Mouse (Mus musculus): ENCODE data around the gene Olfr972. TPM values are rescaled to one million over a fixed set of nuclear protein-coding genes. Genes with fewer than 3 reads are reported as not detected.
"Not testable (repeated sequence)": the region's sequence is repeated elsewhere in the genome, so short reads cannot be mapped to it uniquely, and the experiment has no call there.

Olfr972 gene
- polyA plus RNA-seq (2015; fragmentation: Nextera tagmentation; extraction: Ambion mirVana): not detected in 2 replicates

DNA sequence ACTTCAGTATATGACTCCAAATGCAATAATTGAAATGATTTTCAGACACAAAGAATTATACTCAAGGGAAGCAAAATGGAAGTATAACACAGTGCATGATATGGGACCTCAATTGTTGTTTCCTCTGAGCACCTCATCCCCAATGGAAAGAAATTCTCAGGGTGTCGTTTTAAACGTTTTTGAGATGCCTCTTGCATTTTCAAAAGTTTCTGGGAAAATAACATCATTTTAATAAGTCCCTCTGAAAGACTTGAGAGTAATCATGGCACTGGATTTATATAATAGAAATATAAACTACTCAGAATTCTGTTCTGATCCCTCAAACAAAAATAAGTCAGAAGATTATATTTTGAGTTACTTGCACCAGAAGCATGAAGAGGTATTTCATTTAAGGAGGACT is at the start of gene Olfr972:
Gene Olfr972, plus strand, starts transcription at position 301 of the 400 bp plus-strand sequence.
- whole genome bisulfite sequencing: 67% methylated on average over 2 of the region's 2 CpGs
- H3K27ac ChIP-seq: no peak within 1 kb of the TSS
- no peaks in the 10 kb centered on the region for H3K27me3 ChIP-seq
- no peaks in the 10 kb centered on the region for H3K36me3 ChIP-seq
- H3K4me1 ChIP-seq: no peaks in the 10 kb centered on the region
- H3K4me3 ChIP-seq: no peak within 1 kb of the TSS
- H3K4me2 ChIP-seq (replicated peaks): no peak within 1 kb of the TSS
- no peak within 1 kb of the TSS for H3K9ac ChIP-seq
- no peak for ATAC-seq (ENCODE audit: low FRiP score, low read depth)
- H3K9me3 ChIP-seq: no peaks in the 10 kb centered on the region

DNA sequence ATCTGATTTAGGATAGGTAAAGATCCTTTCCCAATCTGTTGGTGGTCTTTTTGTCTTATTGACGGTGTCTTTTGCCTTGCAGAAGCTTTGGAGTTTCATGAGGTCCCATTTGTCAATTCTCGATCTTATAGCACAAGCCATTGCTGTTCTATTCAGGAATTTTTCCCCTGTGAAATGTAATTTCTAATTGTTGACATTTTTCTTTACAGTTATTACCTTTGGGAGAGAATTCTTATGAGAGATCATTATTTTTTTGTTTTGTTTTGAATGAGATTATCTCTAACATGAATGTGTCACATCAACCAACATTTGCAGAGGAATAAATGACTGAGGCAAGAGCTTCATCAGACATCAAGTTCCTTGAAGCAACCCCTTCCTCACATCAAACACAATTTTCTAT is 29.6 kb upstream of the Olfr972 start, which contains the start of gene Olfr971:
Gene Olfr971, plus strand, starts transcription at position 301 of the 400 bp plus-strand sequence.
- H3K27me3 ChIP-seq; H3K9ac ChIP-seq; H3K4me3 ChIP-seq; H3K9me3 ChIP-seq; ATAC-seq (ENCODE audit: low FRiP score, low read depth); H3K4me2 ChIP-seq (replicated peaks); H3K27ac ChIP-seq; H3K4me1 ChIP-seq; H3K36me3 ChIP-seq: not testable (repeated sequence)
- 83% methylated on average over 2 of the region's 2 CpGs for whole genome bisulfite sequencing

DNA sequence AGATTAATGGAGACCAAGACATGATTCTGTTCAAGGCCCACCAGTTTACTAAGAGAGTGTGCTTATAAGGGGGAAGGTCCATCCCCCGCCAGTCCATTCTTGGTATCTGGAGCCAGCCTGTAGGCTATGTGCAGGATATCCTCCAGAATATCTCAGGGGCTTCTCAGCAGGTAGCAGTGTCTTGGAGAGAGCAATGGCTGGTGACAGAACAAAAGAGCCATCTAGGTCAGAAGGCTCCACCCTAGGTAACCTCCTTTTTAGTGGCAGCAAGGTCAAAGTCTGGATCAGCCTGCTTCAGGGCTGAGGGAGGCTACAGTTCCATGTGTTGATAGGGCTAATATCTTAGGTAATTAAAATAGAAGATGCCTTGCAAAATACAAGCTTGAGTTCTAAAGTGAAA is 5.8 kb downstream of the Olfr972 start:
- H3K9ac ChIP-seq; H3K4me2 ChIP-seq (replicated peaks); H3K27me3 ChIP-seq; H3K4me3 ChIP-seq; H3K36me3 ChIP-seq; H3K27ac ChIP-seq; H3K9me3 ChIP-seq; ATAC-seq (ENCODE audit: low FRiP score, low read depth); H3K4me1 ChIP-seq: not testable (repeated sequence)
- WGBS: 69% methylated on average over 1 of the region's 1 CpGs

DNA sequence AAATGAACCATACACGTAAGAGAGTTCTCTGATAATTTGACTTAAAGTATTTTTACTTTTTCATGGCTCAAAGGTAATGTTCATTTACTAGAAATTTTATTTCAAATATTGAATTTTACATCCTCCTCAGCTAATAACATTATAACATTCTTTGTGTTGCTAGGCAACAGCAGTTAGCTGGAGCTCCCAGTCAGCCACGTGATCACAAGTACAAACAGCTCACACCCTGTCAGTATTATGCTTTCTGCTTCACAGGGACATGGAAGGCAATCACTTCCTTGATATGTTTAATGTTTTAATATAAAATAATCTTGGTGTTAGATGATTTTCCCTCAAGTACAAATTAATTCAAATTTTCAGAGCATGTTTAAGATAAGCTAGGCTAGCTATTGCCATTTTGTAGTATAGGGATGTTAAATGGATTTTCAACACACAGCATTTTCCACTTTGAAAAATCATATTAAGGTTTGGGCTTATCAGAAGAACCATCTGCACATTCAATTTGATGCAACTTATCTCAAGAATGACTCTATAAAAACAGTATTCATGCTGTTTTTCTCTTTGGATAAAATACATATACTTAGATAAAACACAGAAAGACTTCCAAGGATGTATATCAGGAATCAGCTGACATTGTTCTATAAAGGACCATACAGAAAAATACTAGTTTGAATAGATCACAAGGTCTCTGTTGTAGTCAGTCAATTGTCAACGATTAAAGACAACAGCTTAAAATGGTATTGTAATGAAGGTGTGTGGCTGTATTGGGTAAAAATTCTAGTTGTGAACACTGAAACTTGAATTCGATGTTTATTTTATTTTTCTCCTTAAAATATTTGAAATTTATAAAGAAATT is 11.5 kb downstream of the Olfr972 start:
- not testable (repeated sequence) for H3K27ac ChIP-seq; H3K9me3 ChIP-seq; H3K4me1 ChIP-seq; ATAC-seq (ENCODE audit: low FRiP score, low read depth); H3K36me3 ChIP-seq; H3K4me2 ChIP-seq (replicated peaks); H3K27me3 ChIP-seq; H3K9ac ChIP-seq; H3K4me3 ChIP-seq
- WGBS: no CpG with 5 or more reads among the region's 4 CpGs

DNA sequence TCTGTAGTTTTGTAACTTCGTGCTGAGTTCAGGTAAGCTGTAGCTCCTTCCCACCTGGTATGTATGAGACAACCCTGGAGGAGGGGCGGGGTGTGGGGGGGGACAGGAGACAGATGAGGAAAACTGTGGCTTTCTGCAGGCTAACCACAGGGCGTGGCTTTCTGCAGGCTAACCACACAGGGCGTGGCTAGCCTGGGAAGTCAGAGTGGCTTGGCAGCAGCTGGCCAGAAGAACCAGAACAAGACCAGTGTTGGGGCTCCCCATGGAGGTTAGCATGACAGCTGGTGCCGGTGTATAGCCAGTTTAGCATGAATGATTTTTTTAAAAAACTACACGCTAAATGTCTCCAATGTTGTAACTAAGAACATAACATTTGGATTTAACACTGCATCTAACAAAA is 38.9 kb downstream of the Olfr972 start:
- WGBS: 78% methylated on average over 6 of the region's 6 CpGs
- Histone ChIP-seq H3K27ac (no peak overlapping the region), H3K9me3 (no peaks in the 10 kb centered on the region), H3K4me1 (no peaks in the 10 kb centered on the region), H3K27me3 (no peaks in the 10 kb centered on the region), H3K4me3 (no peak overlapping the region), H3K4me2 (replicated peaks) (no peak overlapping the region), H3K9ac (no peak overlapping the region), H3K36me3 (no peaks in the 10 kb centered on the region)
- ATAC-seq (ENCODE audit: low FRiP score, low read depth): no peak

DNA sequence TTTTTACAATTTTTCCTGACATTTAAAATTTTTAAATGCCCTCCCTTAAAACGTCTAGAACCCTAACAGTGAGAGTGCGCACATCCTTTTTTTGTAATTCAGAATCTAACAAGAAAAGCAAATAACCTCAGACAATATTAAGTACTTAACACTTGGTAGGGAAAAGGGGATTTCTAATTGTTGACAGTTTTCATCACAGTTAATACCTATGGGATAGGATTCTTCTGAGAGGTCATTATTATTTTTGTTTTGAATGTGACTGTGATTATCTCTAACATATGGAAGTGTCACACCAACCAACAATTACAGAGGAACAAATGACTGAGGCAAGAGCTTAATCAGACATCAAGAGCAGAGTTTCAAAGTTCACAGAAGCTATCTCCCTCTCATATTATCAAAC is 40.8 kb downstream of the Olfr972 start, which contains the start of gene Olfr229:
Gene Olfr229, plus strand, starts transcription at position 301 of the 400 bp plus-strand sequence.
- Histone ChIP-seq H3K4me2 (replicated peaks) (no peak within 1 kb of the TSS), H3K27ac (no peak within 1 kb of the TSS), H3K27me3 (no peaks in the 10 kb centered on the region), H3K9me3 (no peaks in the 10 kb centered on the region), H3K9ac (no peak within 1 kb of the TSS), H3K36me3 (no peaks in the 10 kb centered on the region), H3K4me1 (no peaks in the 10 kb centered on the region), H3K4me3 (no peak within 1 kb of the TSS)
- 67% methylated on average over 2 of the region's 2 CpGs for WGBS
- ATAC-seq (ENCODE audit: low FRiP score, low read depth): no peak

DNA sequence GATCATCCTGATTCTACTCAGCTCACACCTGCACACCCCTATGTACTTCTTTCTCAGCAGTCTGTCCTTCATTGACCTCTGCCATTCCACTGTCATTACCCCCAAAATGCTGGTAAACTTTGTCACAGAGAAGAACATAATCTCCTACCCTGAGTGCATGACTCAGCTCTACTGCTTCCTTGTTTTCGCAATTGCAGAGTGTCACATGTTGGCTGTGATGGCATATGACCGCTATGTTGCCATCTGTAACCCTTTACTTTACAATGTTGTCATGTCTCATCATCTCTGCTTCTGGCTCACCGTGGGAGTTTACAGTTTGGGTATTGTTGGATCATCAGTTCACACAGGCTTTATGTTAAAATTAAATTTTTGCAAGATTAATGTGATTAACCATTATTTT is 43.7 kb downstream of the Olfr972 start:
- Histone ChIP-seq H3K9ac (no peak overlapping the region), H3K36me3 (no peaks in the 10 kb centered on the region), H3K4me2 (replicated peaks) (no peak overlapping the region), H3K4me3 (no peak overlapping the region), H3K27ac (no peak overlapping the region), H3K27me3 (no peaks in the 10 kb centered on the region), H3K4me1 (no peaks in the 10 kb centered on the region), H3K9me3 (no peaks in the 10 kb centered on the region)
- 89% methylated on average over 3 of the region's 3 CpGs for WGBS
- ATAC-seq (ENCODE audit: low FRiP score, low read depth): no peak

Other genes starting within 250 kb of the Olfr972 start
- gene Olfr960, start 245.0 kb upstream of the Olfr972 start, polyA plus RNA-seq (2015; fragmentation: Nextera tagmentation; extraction: Ambion mirVana): not detected in 2 replicates
- not detected in 2 replicates for gene Olfr961, start 221.3 kb upstream of the Olfr972 start, polyA plus RNA-seq (2015; fragmentation: Nextera tagmentation; extraction: Ambion mirVana)
- not detected in 2 replicates for gene Olfr963, start 199.2 kb upstream of the Olfr972 start, polyA plus RNA-seq (2015; fragmentation: Nextera tagmentation; extraction: Ambion mirVana)
- gene Olfr149, start 159.3 kb upstream of the Olfr972 start, polyA plus RNA-seq (2015; fragmentation: Nextera tagmentation; extraction: Ambion mirVana): not detected in 2 replicates
- not detected in 2 replicates for gene Olfr965, start 155.1 kb upstream of the Olfr972 start, polyA plus RNA-seq (2015; fragmentation: Nextera tagmentation; extraction: Ambion mirVana)
- gene Olfr150, start 135.4 kb upstream of the Olfr972 start, polyA plus RNA-seq (2015; fragmentation: Nextera tagmentation; extraction: Ambion mirVana): not detected in 2 replicates
- not detected in 2 replicates for gene Olfr967, start 120.2 kb upstream of the Olfr972 start, polyA plus RNA-seq (2015; fragmentation: Nextera tagmentation; extraction: Ambion mirVana)
- not detected in 2 replicates for gene Olfr968, start 83.2 kb upstream of the Olfr972 start, polyA plus RNA-seq (2015; fragmentation: Nextera tagmentation; extraction: Ambion mirVana)
- gene Olfr969, start 75.5 kb upstream of the Olfr972 start, polyA plus RNA-seq (2015; fragmentation: Nextera tagmentation; extraction: Ambion mirVana): not detected in 2 replicates
- not detected in 2 replicates for gene Olfr970, start 57.6 kb upstream of the Olfr972 start, polyA plus RNA-seq (2015; fragmentation: Nextera tagmentation; extraction: Ambion mirVana)
- not detected in 2 replicates for gene Olfr971, start 29.5 kb upstream of the Olfr972 start, polyA plus RNA-seq (2015; fragmentation: Nextera tagmentation; extraction: Ambion mirVana)
- gene Olfr229, start 40.9 kb downstream of the Olfr972 start, polyA plus RNA-seq (2015; fragmentation: Nextera tagmentation; extraction: Ambion mirVana): not detected in 2 replicates
- gene Olfr974, start 71.1 kb downstream of the Olfr972 start, polyA plus RNA-seq (2015; fragmentation: Nextera tagmentation; extraction: Ambion mirVana): not detected in 2 replicates
- gene Olfr975, start 85.6 kb downstream of the Olfr972 start, polyA plus RNA-seq (2015; fragmentation: Nextera tagmentation; extraction: Ambion mirVana): not detected in 2 replicates
- not detected in 2 replicates for gene Olfr976, start 94.7 kb downstream of the Olfr972 start, polyA plus RNA-seq (2015; fragmentation: Nextera tagmentation; extraction: Ambion mirVana)
- not detected in 2 replicates for gene Olfr978, start 125.7 kb downstream of the Olfr972 start, polyA plus RNA-seq (2015; fragmentation: Nextera tagmentation; extraction: Ambion mirVana)
- gene Olfr979, start 137.0 kb downstream of the Olfr972 start, polyA plus RNA-seq (2015; fragmentation: Nextera tagmentation; extraction: Ambion mirVana): not detected in 2 replicates
- not detected in 2 replicates for gene Olfr980, start 143.2 kb downstream of the Olfr972 start, polyA plus RNA-seq (2015; fragmentation: Nextera tagmentation; extraction: Ambion mirVana)
- not detected in 2 replicates for gene Olfr981, start 155.0 kb downstream of the Olfr972 start, polyA plus RNA-seq (2015; fragmentation: Nextera tagmentation; extraction: Ambion mirVana)
- gene Olfr982, start 207.4 kb downstream of the Olfr972 start, polyA plus RNA-seq (2015; fragmentation: Nextera tagmentation; extraction: Ambion mirVana): not detected in 2 replicates
- gene Olfr983, start 227.2 kb downstream of the Olfr972 start, polyA plus RNA-seq (2015; fragmentation: Nextera tagmentation; extraction: Ambion mirVana): not detected in 2 replicates
- not detected in 2 replicates for gene Olfr984, start 247.8 kb downstream of the Olfr972 start, polyA plus RNA-seq (2015; fragmentation: Nextera tagmentation; extraction: Ambion mirVana)

Data from limb, embryonic 13.5 days (tissue).